Mouse (Mus musculus): ENCODE measurements around the gene Dab1.

Gene Dab1

DNA sequence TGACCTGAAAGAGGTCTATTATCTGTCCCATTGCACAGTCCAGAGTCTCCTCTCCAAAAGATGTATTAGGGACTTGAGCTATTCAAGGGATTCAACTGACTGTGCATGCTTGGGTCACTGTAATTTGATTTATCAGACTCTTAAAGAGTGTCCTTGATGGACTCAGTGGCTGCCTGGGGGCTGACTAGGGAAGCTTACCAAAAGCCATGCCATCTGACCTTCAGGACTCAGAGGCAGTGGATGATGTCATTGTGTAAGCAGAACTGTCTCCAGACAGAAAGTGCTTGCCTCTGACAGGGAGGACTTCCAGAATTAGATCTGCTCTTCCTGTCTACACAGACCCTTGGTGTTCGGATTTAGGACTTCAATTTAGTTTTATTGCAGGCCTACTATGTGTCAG is 627.3 kb downstream of the Dab1 start:
- DNase-seq (ENCODE audit: extremely low read depth, low read depth) = no peak

DNA sequence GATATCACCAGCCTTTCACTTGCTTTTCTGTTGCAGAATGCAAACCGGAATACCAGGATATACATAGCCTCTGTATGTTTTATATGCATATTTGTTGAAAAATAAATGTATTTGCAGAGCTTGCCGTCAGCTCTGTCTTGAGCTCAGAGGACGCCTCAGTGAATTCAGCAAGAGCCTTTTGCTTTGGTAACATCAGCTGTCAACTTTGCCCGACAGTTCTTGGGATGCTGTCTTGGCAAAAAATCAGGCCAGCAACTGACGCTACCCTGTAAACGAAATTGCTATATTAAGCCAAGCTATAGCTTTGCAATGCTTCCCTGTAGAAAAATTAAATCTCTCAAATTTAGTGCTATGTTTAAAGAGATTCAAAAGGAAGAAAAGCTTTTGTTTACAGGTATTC is 630.3 kb downstream of the Dab1 start:
- DNase-seq (ENCODE audit: extremely low read depth, low read depth) = no peak

DNA sequence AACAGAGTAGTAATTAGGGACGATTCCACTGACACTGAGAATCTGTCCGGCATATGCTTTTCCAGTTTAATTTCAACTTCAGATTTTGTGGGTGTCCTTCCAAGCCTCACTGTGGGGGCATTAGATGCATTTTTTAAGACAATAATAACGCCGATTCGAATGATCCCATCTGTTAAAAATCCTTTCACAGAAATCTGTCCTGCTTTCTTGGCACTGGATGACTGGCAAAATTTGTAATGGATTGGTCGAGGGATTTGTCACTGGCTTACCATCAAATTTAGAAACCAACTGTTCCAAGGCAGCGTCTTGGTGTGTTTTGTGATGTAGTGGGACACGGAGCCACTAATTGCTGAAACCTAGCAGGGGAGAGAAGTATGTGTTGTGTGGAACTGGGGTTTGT is 638.6 kb downstream of the Dab1 start:
- DNase-seq (ENCODE audit: extremely low read depth, low read depth) = no peak

DNA sequence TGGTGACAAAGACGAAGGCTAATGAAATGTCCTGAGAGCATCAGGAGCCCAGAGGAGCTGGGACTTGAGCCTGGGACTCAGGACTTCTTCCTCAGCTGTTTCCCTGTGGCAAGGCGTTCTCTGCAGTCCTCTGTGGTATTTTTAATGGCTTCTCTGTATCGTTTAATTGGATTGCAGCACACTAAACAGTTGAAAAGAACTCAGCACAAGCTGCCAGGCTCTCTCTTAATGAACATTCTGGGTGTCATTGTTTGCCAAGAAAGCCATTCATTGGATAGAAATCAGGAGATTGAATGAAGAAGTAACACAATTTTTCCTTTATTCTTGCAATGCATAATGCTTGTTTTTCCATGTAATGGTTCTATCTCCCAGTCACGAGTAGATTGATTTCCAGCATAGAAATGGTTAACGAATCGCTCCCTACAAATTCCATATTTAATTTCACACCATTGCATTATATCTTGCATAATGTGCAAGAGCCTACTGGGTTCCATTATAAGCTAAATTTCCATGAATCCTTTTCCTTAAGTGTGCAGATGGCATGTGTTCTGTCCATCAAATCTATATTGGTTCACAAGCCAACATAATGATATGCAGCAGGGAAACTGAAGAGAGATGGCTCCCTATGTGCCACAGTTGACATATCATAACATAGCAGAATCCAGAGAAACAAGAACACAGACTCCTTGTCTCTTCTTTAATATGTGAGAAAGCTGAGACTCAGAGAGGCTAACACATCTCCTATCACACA is 650.4 kb downstream of the Dab1 start:
- no peak for DNase-seq (ENCODE audit: extremely low read depth, low read depth)

DNA sequence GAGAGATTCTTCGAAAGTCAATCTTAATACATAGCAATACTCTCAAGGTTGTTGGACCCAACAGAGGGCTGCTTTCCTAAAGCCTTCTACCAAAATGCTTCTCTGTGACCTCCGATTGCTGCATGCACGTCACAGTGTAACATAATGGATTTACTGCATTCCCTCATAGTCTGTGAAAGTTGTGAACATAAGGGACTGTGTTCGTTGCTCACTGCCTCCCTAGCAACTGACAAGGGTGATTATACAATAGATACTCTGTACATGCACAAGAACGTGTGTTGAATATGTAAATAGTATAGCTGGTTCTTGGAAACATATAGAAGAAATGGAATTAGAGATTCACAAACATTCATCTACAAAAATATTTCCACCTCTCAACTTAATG is 651.0 kb downstream of the Dab1 start:
- no peak for DNase-seq (ENCODE audit: extremely low read depth, low read depth)

DNA sequence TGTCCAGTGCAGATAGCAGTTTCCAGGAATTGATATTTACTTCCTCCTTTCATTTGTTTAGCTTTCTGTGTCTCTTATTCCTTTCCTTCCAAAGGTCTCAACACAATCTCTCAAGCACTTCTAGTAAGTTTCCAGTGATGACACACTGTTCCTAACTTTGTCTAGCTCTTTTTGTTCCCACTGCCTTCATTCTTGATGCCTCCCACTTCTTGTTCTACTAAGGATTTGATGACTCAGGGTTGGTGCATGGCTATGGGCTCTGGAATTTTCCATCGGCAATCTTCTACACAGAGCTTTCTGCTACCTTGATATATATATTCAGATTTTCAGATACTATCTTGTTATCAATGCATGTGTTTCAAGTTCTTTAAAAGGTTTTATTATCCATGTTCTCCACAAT is 656.1 kb downstream of the Dab1 start:
- no peak for DNase-seq (ENCODE audit: extremely low read depth, low read depth)

DNA sequence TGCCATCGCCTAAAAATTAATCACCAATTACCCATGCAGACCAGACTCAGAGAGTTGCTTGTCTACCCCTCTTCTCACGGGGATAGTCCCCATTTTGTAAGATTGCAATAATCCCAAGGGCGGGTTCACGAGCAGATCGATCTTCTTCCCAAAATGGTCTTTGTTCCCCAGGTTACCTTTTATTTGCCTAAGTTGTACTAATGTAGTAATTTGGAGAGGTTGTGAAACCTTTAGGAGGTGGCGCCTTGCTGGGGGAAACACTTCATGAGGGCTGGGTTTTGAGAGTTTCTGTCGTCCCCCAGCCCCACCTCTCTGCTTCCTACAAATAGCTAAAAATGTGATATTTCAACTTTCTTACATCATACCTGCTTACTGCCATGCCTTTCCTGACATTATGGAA is 657.8 kb downstream of the Dab1 start:
- no peak for DNase-seq (ENCODE audit: extremely low read depth, low read depth)

DNA sequence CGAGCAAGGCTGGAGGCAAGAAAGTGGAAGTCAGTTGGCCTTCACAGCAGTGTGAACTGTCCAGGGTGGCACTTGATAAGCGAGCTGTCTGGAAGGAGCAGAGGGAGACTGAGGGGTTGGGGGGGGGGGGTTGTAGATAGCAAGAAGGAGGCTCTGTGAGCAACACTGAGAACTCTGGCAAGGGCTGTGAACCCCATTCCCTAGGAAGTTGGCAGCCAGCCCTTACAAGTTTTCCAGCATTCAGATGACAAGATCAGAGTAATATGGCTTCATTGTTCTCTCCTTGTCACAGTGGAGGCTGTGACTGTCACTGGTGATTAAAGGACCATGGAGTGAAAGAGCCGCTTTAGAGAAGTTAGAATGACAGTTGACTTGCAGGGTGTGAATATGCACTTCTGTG is 662.4 kb downstream of the Dab1 start:
- no peak for DNase-seq (ENCODE audit: extremely low read depth, low read depth)

DNA sequence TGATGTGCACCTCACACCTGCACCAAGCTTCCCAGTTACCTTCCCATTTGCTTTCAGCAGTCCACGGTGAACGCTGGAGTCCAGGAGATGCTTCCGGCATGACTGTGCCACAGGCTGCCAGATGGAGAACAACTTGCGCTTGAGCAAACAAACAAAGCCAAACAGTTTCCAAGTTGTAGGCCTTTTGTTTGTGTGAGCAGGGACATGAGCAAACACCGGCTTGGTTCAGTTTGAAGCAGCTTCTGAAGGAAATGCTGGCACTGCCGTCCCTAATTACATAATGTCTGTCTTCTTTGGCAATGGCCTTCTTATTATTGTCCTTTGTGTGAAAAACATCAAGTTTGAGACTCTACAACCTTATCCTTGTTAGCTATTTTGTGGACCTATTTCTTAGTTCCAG is 664.7 kb downstream of the Dab1 start:
- DNase-seq (ENCODE audit: extremely low read depth, low read depth) = no peak

DNA sequence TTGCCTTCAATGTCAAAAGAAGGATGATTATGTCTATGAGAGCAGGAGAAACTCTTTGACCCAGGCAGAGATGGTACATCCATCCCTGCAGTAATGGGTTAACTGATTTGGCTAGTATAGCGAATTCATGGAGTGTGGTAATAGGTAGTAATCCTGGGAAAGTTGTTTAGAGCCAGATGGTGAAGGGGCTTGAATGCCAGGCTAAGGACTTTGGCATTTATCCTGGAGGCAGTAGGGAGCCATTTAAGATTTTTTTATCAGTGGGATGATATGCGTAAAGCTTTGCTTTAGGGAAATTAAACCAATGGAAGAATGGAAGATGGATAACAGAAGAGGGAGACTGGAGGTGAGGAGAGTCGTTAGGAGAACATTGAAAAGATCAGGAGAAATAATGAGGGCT is 669.2 kb downstream of the Dab1 start:
- no peak for DNase-seq (ENCODE audit: extremely low read depth, low read depth)

DNA sequence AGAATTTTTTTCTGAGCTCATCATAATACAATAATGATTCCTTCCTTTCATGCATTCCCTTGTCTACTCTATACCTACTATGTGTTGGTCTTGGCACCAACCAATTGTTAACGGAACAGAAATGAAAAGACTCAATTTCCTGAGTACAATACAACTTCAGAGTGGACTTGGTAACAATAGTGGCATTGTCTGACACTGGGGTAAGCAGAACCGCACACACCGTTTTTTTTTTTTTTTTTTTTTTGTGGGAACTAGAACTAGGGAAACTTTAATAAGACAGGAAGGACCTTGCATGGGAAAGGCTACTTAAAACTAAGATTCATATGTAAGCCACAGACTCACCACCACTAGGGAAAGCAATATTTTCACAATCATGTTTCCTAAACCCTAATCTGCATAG is 682.6 kb downstream of the Dab1 start:
- no peak for DNase-seq (ENCODE audit: extremely low read depth, low read depth)

DNA sequence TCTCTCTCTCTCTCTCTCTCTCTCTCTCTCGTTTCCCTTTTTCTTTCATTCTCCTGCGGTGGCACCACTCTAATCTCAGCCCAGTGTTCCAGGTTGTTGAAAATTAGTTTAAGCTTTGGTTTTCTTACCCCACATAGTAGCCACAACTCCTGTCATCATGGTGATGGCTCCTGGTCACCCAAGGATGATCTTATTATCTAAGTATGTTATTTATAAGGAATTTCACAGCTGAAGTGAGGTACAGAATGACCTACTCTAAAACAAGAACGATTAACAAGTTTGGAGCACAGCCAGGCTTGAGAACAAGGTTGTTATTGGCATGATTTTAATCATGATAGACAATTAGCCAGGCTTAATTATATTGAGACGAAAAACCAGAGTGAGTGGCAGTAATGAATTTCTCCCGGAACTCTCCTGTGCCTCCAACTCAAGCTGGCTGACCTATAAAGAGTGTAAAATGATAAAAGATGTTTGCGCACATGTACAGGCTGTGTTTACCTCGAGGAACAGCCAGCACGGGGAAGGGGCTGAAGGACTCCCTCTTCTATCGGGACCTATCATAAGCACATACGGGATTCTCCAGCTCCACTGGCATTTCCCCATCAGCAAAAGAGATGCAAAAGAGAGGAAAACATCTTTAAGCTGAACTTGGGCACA is 684.0 kb downstream of the Dab1 start:
- no peak for DNase-seq (ENCODE audit: extremely low read depth, low read depth)

DNA sequence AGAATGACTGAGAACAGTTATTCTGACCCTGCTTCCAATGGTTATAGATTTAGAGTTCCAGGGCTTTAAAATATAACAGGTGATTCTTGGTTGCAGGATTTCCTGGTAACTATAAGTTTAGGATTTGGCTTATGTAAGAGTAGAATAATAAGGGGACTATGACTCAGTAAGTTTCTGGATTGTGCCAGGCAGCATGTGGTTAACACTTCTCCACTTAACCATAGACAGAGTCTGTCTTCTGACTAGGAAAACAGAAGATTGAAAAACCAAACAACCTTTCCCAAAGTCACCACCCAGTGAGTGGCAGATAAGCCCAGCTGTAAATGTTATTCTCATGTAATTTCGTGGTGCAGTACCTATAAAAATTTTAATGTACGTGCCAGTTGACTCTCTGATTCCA is 688.6 kb downstream of the Dab1 start:
- DNase-seq (ENCODE audit: extremely low read depth, low read depth) = no peak

DNA sequence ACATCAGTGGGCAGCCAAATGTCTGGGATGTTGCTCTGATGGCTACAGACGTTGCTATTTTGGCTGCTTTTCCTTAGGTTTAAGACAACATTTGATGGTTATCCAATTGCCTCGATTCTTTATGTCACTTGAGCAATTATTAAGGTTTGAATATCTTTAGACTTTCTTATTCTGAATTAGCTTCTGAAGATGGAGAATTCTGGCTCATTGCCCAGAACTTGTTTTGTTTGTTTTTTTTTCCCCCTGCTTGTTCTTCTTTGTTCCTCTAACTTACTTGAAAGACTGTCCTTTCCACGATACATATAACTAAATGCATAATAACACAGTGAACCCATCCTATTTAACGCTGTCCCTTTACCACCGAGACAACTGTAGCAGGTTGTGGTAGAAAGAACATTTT is 707.1 kb downstream of the Dab1 start:
- no peak for DNase-seq (ENCODE audit: extremely low read depth, low read depth)

DNA sequence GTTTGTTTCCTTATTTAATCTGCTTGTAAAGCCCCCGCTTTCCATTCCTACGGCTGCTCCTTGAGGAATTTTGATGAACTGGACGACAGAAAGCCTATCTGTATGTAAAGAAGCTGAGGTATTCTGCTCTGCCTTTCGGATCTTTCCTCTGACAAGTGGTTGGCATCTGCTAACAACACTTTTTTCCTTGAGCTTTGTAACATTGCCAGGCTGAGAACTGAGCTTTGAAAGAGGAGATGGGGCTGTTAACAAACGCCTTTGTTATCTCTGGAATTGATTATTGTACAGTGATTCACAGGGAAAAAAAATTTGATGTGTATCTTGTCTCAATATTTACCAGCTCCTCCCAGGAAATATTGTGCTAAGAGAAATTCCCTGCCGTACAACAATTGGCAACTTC is 712.7 kb downstream of the Dab1 start:
- no peak for DNase-seq (ENCODE audit: extremely low read depth, low read depth)

DNA sequence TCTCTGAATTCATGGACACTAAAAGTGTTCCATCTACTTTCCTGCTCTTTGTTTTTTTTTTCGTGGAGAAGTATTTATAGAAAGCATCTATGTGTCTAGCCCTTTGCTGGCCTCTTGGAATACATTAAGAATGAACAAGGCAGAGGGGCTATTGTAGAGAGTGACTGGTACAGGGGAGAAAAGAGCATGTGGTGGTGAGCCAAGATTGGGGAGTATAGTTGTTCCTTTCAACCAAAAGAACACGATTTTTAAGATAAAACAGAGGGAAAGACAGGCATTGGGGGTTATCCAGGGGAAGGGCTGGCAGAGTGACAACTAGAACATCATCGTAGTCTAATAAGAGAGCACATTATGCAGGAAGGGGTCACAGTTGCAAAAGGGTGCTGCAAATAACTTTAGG is 713.2 kb downstream of the Dab1 start:
- DNase-seq (ENCODE audit: extremely low read depth, low read depth) = no peak

DNA sequence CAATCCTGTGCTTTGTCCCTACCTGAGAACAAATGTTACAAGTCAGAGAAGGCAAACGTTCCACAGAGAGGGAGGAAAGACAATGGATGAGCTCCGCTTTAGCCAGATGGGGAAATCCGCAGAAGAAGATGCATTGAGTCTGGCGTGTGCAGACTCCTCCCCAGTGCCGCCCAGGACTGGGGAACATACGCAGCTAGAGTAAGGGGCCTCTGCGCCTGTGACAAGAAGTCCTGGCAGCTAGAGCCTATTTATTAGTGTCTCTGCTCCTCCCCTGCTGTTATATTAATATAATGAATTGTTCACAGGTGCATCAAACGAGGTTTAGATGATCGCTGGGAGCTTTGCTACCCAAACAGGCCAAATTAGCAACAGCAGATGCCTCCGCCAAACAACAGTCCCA is 718.1 kb downstream of the Dab1 start:
- no peak for DNase-seq (ENCODE audit: extremely low read depth, low read depth)

DNA sequence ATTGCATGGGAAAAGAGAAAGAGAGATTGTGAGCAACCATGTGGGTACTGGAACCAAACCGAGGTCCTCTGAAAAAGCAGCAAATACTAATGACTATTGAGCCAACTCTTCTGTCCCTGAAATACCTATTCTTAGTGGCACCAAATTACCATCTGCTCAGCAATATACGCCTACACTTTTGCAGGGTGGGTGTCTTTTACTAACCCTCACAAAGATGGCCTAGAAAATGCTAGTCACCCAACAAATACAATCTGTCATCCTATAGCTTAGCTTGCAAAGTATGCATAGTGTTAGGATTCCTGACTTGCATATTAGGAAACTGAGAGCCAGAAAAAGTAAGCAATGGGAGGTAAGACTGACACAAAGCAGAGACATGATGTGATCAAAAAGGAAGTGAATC is 719.2 kb downstream of the Dab1 start:
- DNase-seq (ENCODE audit: extremely low read depth, low read depth) = no peak

DNA sequence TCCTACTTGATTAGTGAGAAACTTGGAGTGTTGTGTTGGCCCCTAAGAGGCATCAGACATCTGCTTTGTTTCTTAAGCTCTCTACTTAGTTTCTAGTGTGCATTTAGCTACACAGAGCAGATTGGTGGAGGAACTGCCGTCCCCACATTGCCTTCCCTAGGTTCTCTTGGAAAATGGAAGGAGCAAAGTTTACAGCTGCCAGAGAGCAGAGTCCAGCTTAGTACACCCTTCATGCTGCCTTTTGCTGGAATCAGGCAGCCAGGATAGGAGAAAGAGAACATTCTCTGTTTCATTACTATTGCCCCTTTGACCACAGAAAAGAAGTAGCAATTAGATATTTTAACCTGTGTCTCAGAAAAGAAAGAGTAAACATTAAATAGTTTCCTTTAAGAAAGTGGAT is 742.2 kb downstream of the Dab1 start:
- DNase-seq (ENCODE audit: extremely low read depth, low read depth) = no peak

DNA sequence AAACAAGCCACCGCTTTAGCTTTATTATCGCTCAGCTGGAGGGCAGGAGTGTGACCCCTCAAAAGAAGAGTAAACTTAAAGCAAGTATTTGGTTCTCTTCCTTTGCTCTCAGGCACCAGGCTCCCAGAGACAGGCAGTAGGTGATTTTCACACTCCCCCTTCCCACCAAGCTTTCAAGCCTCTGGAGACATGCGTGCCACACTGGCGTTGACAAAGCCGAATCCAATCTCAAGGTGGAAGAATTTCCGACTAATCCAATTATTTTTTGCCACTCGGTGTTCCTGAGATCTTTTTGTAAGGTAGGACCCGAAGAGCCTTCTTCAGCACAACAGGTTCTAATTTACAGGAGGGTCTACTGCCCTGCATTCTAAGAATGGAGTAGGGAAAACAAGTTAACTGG is 747.3 kb downstream of the Dab1 start:
- DNase-seq (ENCODE audit: extremely low read depth, low read depth) = no peak

DNA sequence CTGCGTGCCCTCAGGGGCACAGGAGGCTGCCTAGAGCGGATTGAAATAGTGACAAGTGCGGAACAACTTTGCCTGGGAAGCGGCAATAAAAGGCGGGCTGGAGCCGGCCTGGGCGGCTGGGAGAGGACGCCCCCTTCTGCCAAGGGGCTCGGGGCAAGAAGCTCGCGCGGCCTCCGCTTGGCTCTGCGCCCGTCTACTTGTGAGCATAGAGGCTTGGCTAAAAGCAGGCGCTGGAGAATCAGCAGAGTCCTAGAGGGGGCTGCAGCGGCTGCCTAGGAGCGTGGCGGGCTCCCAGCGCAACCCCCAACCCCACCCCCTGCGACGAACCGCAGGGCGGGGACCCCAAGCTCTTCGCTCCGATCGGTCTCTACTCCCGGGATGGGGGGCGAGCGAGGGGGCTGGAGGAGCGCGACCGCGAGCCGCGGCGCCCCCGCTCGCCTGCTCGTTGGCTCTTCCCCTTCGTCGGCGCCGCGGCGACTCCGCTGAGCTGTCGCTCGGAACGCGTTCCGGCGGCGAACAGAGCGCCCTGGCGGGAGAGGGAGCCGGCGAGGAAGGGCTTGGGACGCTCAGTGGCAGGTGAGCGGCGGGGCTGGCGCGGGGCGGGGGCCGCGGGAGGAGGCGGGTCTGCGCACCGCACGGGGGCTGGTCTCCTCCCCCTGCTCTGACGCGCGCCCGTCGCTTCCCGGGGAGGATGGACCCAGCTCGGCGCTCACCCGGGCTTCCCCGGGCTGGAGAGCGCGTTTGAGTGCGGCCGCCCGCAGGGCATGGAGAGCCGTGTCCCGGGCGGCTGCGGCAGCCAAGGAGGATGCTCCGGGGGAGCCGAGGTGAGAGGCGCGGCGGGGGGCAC is 748.0 kb downstream of the Dab1 start:
- no peak for DNase-seq (ENCODE audit: extremely low read depth, low read depth)

DNA sequence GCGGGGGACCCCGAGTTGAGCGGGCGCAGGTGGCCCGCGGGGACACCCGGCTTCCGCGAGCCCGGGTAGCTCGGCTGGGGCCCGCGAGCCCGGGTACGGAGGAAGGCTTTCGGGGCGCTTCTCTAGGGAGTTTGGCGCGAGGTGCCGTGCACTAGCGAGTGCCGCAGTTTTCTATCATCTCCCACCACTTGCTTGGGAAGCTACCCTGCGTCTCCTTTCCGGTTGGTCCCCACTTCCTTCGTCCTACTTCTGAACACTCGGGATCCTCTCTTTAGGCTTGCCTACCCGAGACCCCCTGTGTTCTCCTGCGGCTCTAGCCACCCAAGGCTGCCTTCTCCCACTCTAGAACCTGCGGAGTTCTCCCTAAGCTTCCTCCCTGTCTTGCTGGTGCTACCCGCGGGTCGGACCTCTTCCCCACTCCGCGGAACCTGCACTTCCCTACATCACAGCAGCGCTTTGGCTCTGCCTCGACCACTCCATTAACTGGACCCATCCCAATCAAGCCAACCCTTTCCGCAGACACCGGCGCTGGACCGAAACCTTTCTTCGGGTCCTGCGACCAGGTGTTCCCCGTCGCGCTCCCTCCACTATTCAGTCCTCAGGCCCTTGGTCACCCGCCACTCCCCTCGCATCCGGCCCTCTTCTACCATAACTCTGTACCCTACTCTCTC is 748.7 kb downstream of the Dab1 start:
- no peak for DNase-seq (ENCODE audit: extremely low read depth, low read depth)
